Mouse (Mus musculus) testis, adult 2 months (tissue): ENCODE measurements around the gene Sparcl1.

ENCODE experiments used
- CTCF ChIP-seq: fragments of 200-500 bp; IDR thresholded peaks from 2 replicates; pipeline ENCODE4 v1.5.1; 2012; ENCODE audit warnings: low read depth, mild to moderate bottlenecking, inconsistent platforms, low read length, moderate library complexity; ENCODE audit not compliant: control insufficient read depth, insufficient read depth, insufficient replicate concordance
- POLR2A ChIP-seq: fragments of 200-500 bp; IDR thresholded peaks from 2 replicates; pipeline ENCODE4 v1.6.1; 2012; ENCODE audit warnings: low read depth, mild to moderate bottlenecking, inconsistent platforms, low read length, moderate library complexity; ENCODE audit not compliant: control insufficient read depth

- no peak for TF ChIP-seq CTCF
- no peak for TF ChIP-seq POLR2A
These were observed 44.2 kb upstream of the Sparcl1 start for GRCm38 (mm10) chr5:104157701-104158100.
